Mouse (Mus musculus) erythroblast, embryonic 14.5 days (primary cell): ENCODE results near the gene S100a16.

Source experiments
- GATA1 ChIP-seq: IDR thresholded peaks from 2 replicates; pipeline ENCODE4 v1.6.1; 2012; ENCODE audit warnings: low read length, inconsistent platforms, mixed read lengths
- TAL1 ChIP-seq: IDR thresholded peaks from 3 replicates; pipeline ENCODE4 v1.6.1; 2012; ENCODE audit warnings: low read length, inconsistent platforms, mixed read lengths

- TF ChIP-seq GATA1 (no peak), TAL1 (no peak)
Measured at GRCm38 (mm10) chr3:90505216-90505615, 31.8 kb upstream of the S100a16 start.
